Mouse (Mus musculus): ENCODE results near the gene Tbccd1. TPM values are rescaled to one million over a fixed set of nuclear protein-coding genes. Genes with fewer than 3 reads are reported as not detected.
A peak's percentile ranks its signal among the peaks of the same experiment; 100 is the strongest.
"Not testable (repeated sequence)": the region's sequence is repeated elsewhere in the genome, so short reads cannot be mapped to it uniquely, and the experiment has no call there.

Gene Tbccd1
- polyA plus RNA-seq, 1 experiment from 2014 or later, result 31.1 TPM

GRCm38 (mm10) chr16:22807468-22808070 is 49.9 kb downstream of the Tbccd1 start:
- WGBS (ENCODE audit: insufficient replicate concordance), result 12% methylated on average over 17 of the region's 17 CpGs
- peak overlapping the region; percentile 25; the same call in 1 of the 2 replicates for H3K4me2 ChIP-seq
- no peak for ATAC-seq

GRCm38 (mm10) chr16:22802786-22803185 is 54.7 kb downstream of the Tbccd1 start:
- Histone ChIP-seq H3K4me1 (no peaks in the 10 kb centered on the region), H3K27ac (no peak overlapping the region), H3K36me3 (no peaks in the 10 kb centered on the region), H3K9ac (no peak overlapping the region), H3K4me2 (no peak overlapping the region), H3K4me3 (no peak overlapping the region), H3K9me3 (replicated peaks) (no peaks in the 10 kb centered on the region), H3K27me3 (replicated peaks) (peaks cover 3% of the 10 kb centered on the region)
- 70% methylated on average over 7 of the region's 7 CpGs for WGBS (ENCODE audit: insufficient replicate concordance)
- no peak for ATAC-seq

More at GRCm38 (mm10) chr16:22807468-22808070, 49.9 kb downstream of the Tbccd1 start:
- Histone ChIP-seq H3K27ac (no peak overlapping the region), H3K36me3 (no peaks in the 10 kb centered on the region), H3K9me3 (replicated peaks) (no peaks in the 10 kb centered on the region), H3K27me3 (replicated peaks) (peaks cover 12% of the 10 kb centered on the region), H3K4me3 (no peak overlapping the region), H3K9ac (no peak overlapping the region), H3K4me1 (no peaks in the 10 kb centered on the region)

GRCm38 (mm10) chr16:22800849-22801109 is 56.7 kb downstream of the Tbccd1 start:
- ATAC-seq, result no peak
- Histone ChIP-seq H3K36me3 (no peaks in the 10 kb centered on the region), H3K27ac (no peak overlapping the region), H3K27me3 (replicated peaks) (peaks cover 6% of the 10 kb centered on the region; the same call in 1 of the 2 replicates), H3K4me2 (no peak overlapping the region), H3K4me3 (no peak overlapping the region), H3K9me3 (replicated peaks) (no peaks in the 10 kb centered on the region), H3K4me1 (no peaks in the 10 kb centered on the region), H3K9ac (no peak overlapping the region)
- 49% methylated on average over 5 of the region's 5 CpGs for WGBS (ENCODE audit: insufficient replicate concordance)

- 65% methylated on average over 6 of the region's 6 CpGs for WGBS (ENCODE audit: insufficient replicate concordance)
- Histone ChIP-seq H3K36me3 (no peaks in the 10 kb centered on the region), H3K27me3 (replicated peaks) (peaks cover 6% of the 10 kb centered on the region; the same call in 1 of the 2 replicates), H3K27ac (no peak overlapping the region), H3K9me3 (replicated peaks) (no peaks in the 10 kb centered on the region), H3K4me3 (no peak overlapping the region), H3K4me1 (no peaks in the 10 kb centered on the region), H3K4me2 (no peak overlapping the region), H3K9ac (no peak overlapping the region)
- ATAC-seq, result no peak
These were observed 57.2 kb downstream of the Tbccd1 start for GRCm38 (mm10) chr16:22800026-22800848.

- 55% methylated on average over 3 of the region's 3 CpGs for WGBS (ENCODE audit: insufficient replicate concordance)
- ATAC-seq, result no peak
- peaks cover 6% of the 10 kb centered on the region; the same call in 1 of the 2 replicates for H3K27me3 ChIP-seq (replicated peaks)
These were observed 58.9 kb downstream of the Tbccd1 start for GRCm38 (mm10) chr16:22798520-22798919.

GRCm38 (mm10) chr16:22797521-22797920 is 59.9 kb downstream of the Tbccd1 start:
- no peak overlapping the region for H3K4me3 ChIP-seq
- no peak overlapping the region for H3K27ac ChIP-seq
- H3K4me2 ChIP-seq, result no peak overlapping the region
- no peaks in the 10 kb centered on the region for H3K36me3 ChIP-seq
- no peaks in the 10 kb centered on the region for H3K9me3 ChIP-seq (replicated peaks)
- no peak for ATAC-seq
- no peaks in the 10 kb centered on the region for H3K4me1 ChIP-seq
- H3K27me3 ChIP-seq (replicated peaks), result peaks cover 6% of the 10 kb centered on the region; the same call in 1 of the 2 replicates
- H3K9ac ChIP-seq, result no peak overlapping the region
- WGBS (ENCODE audit: insufficient replicate concordance), result 60% methylated on average over 5 of the region's 5 CpGs

More at GRCm38 (mm10) chr16:22798520-22798919, 58.9 kb downstream of the Tbccd1 start:
- no peaks in the 10 kb centered on the region for H3K36me3 ChIP-seq
- H3K9ac ChIP-seq, result no peak overlapping the region
- H3K4me3 ChIP-seq, result no peak overlapping the region
- no peak overlapping the region for H3K27ac ChIP-seq
- H3K9me3 ChIP-seq (replicated peaks), result no peaks in the 10 kb centered on the region
- no peaks in the 10 kb centered on the region for H3K4me1 ChIP-seq
- no peak overlapping the region for H3K4me2 ChIP-seq

- H3K4me2 ChIP-seq, result no peak overlapping the region
- no peak for ATAC-seq
- H3K9ac ChIP-seq, result no peak overlapping the region
- no peak overlapping the region for H3K27ac ChIP-seq
- no peaks in the 10 kb centered on the region for H3K36me3 ChIP-seq
- peaks cover 6% of the 10 kb centered on the region; the same call in 1 of the 2 replicates for H3K27me3 ChIP-seq (replicated peaks)
- WGBS (ENCODE audit: insufficient replicate concordance), result 81% methylated on average over 3 of the region's 3 CpGs
- no peaks in the 10 kb centered on the region for H3K4me1 ChIP-seq
- no peak overlapping the region for H3K4me3 ChIP-seq
- H3K9me3 ChIP-seq (replicated peaks), result no peaks in the 10 kb centered on the region
These were observed 62.0 kb downstream of the Tbccd1 start for GRCm38 (mm10) chr16:22795497-22795896.

GRCm38 (mm10) chr16:22791235-22791634 is 66.2 kb downstream of the Tbccd1 start:
- Histone ChIP-seq H3K4me3 (no peak overlapping the region), H3K9ac (no peak overlapping the region), H3K4me1 (no peaks in the 10 kb centered on the region), H3K4me2 (no peak overlapping the region), H3K9me3 (replicated peaks) (no peaks in the 10 kb centered on the region), H3K27ac (no peak overlapping the region), H3K36me3 (no peaks in the 10 kb centered on the region), H3K27me3 (replicated peaks) (no peaks in the 10 kb centered on the region)
- WGBS (ENCODE audit: insufficient replicate concordance), result 28% methylated on average over 2 of the region's 2 CpGs
- ATAC-seq, result no peak

- Histone ChIP-seq H3K9me3 (replicated peaks) (no peaks in the 10 kb centered on the region), H3K27ac (no peak overlapping the region), H3K27me3 (replicated peaks) (no peaks in the 10 kb centered on the region), H3K4me3 (no peak overlapping the region), H3K4me1 (no peaks in the 10 kb centered on the region), H3K4me2 (no peak overlapping the region), H3K9ac (no peak overlapping the region), H3K36me3 (no peaks in the 10 kb centered on the region)
- 47% methylated on average over 10 of the region's 10 CpGs for WGBS (ENCODE audit: insufficient replicate concordance)
- ATAC-seq, result no peak
These were observed 67.5 kb downstream of the Tbccd1 start for GRCm38 (mm10) chr16:22789908-22790367.

GRCm38 (mm10) chr16:22782686-22783085 is 74.8 kb downstream of the Tbccd1 start:
- Histone ChIP-seq H3K4me2 (no peak overlapping the region), H3K9me3 (replicated peaks) (0 out of 2 replicates have a peak, but pooled peaks cover 2% of the 10 kb centered on the region), H3K9ac (no peak overlapping the region), H3K4me1 (no peaks in the 10 kb centered on the region), H3K4me3 (no peak overlapping the region), H3K27me3 (replicated peaks) (no peaks in the 10 kb centered on the region), H3K36me3 (no peaks in the 10 kb centered on the region), H3K27ac (no peak overlapping the region)
- 58% methylated on average over 5 of the region's 5 CpGs for WGBS (ENCODE audit: insufficient replicate concordance)
- ATAC-seq, result no peak

- Histone ChIP-seq H3K4me3 (no peak overlapping the region), H3K36me3 (no peaks in the 10 kb centered on the region), H3K9ac (no peak overlapping the region), H3K4me2 (no peak overlapping the region), H3K9me3 (replicated peaks) (0 out of 2 replicates have a peak, but pooled peaks cover 2% of the 10 kb centered on the region), H3K4me1 (no peaks in the 10 kb centered on the region), H3K27me3 (replicated peaks) (no peaks in the 10 kb centered on the region), H3K27ac (no peak overlapping the region)
- WGBS (ENCODE audit: insufficient replicate concordance), result 69% methylated on average over 3 of the region's 3 CpGs
- ATAC-seq, result no peak
These were observed 78.1 kb downstream of the Tbccd1 start for GRCm38 (mm10) chr16:22779228-22779835.

- WGBS (ENCODE audit: insufficient replicate concordance), result 77% methylated on average over 12 of the region's 12 CpGs
- not testable (repeated sequence) for H3K36me3 ChIP-seq
These were observed 79.2 kb downstream of the Tbccd1 start for GRCm38 (mm10) chr16:22778296-22778695.

More at GRCm38 (mm10) chr16:22778296-22778695, 79.2 kb downstream of the Tbccd1 start:
- H3K4me2 ChIP-seq; H3K27ac ChIP-seq; H3K9ac ChIP-seq; H3K9me3 ChIP-seq (replicated peaks); H3K4me1 ChIP-seq; ATAC-seq; H3K27me3 ChIP-seq (replicated peaks); H3K4me3 ChIP-seq: not testable (repeated sequence)
